Mouse (Mus musculus) forebrain, embryonic 14.5 days (tissue): ENCODE measurements around the gene Zbtb14. TPM values are rescaled to one million over a fixed set of nuclear protein-coding genes. Genes with fewer than 3 reads are reported as not detected.

Experiments used
- ATAC-seq: fragments of 200-750 bp; cut with Nextera tagmentation; 2 replicates; pipeline ENCODE4 v1.8.0; 2017; ENCODE audit warnings: mild to moderate bottlenecking, moderate library complexity
- DNase-seq: peaks from one replicate; pipeline ENCODE4 v3.0.0-alpha.2; 2015; ENCODE audit warnings: low spot score
- H3K27ac ChIP-seq: fragments of 300-500 bp; sonication (generic); 2 replicates; pipeline ENCODE4 v1.5.1; 2014; ENCODE audit warnings: low read depth, mild to moderate bottlenecking, control low read depth, low read length, moderate library complexity
- H3K27me3 ChIP-seq: fragments of 300-500 bp; sonication (generic); replicated peaks from 2 replicates; pipeline ENCODE4 v1.6.1; 2014; ENCODE audit warnings: low read length, control low read depth, mixed read lengths; ENCODE audit not compliant: control insufficient read depth, insufficient read depth
- H3K36me3 ChIP-seq: fragments of 300-500 bp; sonication (generic); 2 replicates; pipeline ENCODE4 v1.6.1; 2014; ENCODE audit warnings: low read length, control low read depth; ENCODE audit not compliant: control insufficient read depth, insufficient read depth
- H3K4me1 ChIP-seq: fragments of 300-500 bp; sonication (generic); 2 replicates; pipeline ENCODE4 v1.6.1; 2014; ENCODE audit warnings: antibody characterized with exemption, low read length, control low read depth; ENCODE audit not compliant: control insufficient read depth, insufficient read depth
- H3K4me2 ChIP-seq: fragments of 300-500 bp; sonication (generic); 2 replicates; pipeline ENCODE4 v1.6.1; 2014; ENCODE audit warnings: mild to moderate bottlenecking, control low read depth, low read length
- H3K4me3 ChIP-seq: fragments of 300-500 bp; sonication (generic); 2 replicates; pipeline ENCODE4 v1.5.1; 2014; ENCODE audit warnings: low read depth, low read length, control low read depth
- H3K9ac ChIP-seq: fragments of 300-500 bp; sonication (generic); 2 replicates; pipeline ENCODE4 v1.6.1; 2014; ENCODE audit warnings: mild to moderate bottlenecking, low read length, control low read depth, moderate library complexity
- H3K9me3 ChIP-seq: fragments of 300-500 bp; sonication (generic); replicated peaks from 2 replicates; pipeline ENCODE4 v1.6.1; 2016; ENCODE audit warnings: low read length, control low read depth, mixed read lengths; ENCODE audit not compliant: control insufficient read depth
- WGBS: fragments of 180-500 bp; shearing (Covaris S2); extraction: QIAGEN DNeasy Blood & Tissue Kit; methylation state at CpG from one replicate; pipeline ENCODE4 v1.1.7; 2014; 5-methylcytosine and 5-hydroxymethylcytosine counted together
- polyA plus RNA-seq: library from polyadenylated mRNA; unstranded; fragments of >200 nt; fragmentation: Nextera tagmentation; extraction: Ambion mirVana; gene quantifications from 2 replicates; pipeline ENCODE4 v1.2.1, GENCODE M21; 2014

Zbtb14 gene
- 29.0 and 29.6 TPM in 2 replicates for polyA plus RNA-seq

DNA sequence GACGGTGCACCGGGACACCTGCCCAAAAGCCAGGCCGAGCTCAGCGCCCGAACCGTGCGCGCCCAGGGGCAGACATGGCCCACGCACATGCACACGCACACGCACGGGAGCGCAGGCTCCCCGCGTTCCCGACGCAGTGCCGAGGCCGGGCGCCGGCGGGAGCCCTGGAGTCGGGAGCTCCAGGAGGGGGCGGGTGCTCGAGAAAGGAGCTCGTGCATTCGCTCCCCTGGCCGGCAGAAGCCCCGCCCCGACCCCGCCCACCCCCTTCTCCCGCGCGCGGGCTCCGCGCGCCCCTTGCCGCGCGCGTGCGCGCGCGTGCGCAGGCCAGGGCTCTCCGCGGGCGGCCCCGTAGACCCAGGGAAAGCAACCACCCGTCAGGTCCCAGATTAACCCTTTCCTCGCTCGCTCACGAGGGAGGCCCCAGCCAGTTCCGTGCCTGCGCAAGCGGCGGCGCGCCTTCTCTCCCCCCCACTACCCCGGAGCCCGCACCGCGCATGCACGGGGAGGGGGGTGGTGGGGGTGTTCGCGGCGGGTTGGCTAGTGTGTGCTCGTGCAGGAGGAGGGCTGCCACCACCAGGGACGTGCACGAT, at the start of gene Zbtb14:
Gene Zbtb14 (plus strand): TSS at position 540 of the 590 bp plus-strand sequence.
- H3K9me3 ChIP-seq: no peaks in the 10 kb centered on the region
- 1% methylated on average over 51 of the region's 72 CpGs for WGBS

DNA sequence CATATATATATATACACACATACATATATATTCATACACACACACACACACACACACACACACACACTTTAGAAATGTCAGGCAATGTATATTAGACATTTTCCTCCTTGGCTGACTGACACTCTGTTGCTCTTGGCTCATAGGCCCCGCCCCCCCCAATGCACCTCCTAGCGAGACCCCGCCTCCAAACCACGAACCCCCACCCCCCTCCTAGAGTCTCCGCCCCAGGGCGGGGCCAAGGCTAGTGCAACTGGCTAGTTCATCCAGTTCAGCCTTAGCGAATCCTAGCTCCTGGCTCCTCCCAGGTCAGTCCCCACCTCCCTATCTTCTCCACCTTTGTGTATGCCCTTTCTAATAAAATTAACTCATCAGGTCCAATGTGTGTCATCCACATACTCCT, 36.8 kb upstream of the Zbtb14 start:
- WGBS: 84% methylated on average over 7 of the region's 7 CpGs
- H3K4me3 ChIP-seq: no peak overlapping the region
- no peak for ATAC-seq
- no peaks in the 10 kb centered on the region for H3K36me3 ChIP-seq
- H3K27ac ChIP-seq: no peak overlapping the region
- DNase-seq: no peak
- no peak overlapping the region for H3K4me2 ChIP-seq
- H3K9ac ChIP-seq: no peak overlapping the region
- no peaks in the 10 kb centered on the region for H3K27me3 ChIP-seq
- H3K4me1 ChIP-seq: no peaks in the 10 kb centered on the region
- H3K9me3 ChIP-seq: no peaks in the 10 kb centered on the region

More for the DNA sequence above, at the start of gene Zbtb14:
- peak within 1 kb of the TSS; percentile 96 for H3K9ac ChIP-seq
- peak within 1 kb of the TSS; percentile 83 for H3K4me3 ChIP-seq
- no peaks in the 10 kb centered on the region for H3K27me3 ChIP-seq
- H3K4me1 ChIP-seq: peaks cover 6% of the 10 kb centered on the region
- peak; percentile 98 for DNase-seq
- H3K27ac ChIP-seq: peak within 1 kb of the TSS; percentile 100
- H3K36me3 ChIP-seq: peaks cover 12% of the 10 kb centered on the region
- peak; percentile 91 for ATAC-seq
- peak within 1 kb of the TSS; percentile 76 for H3K4me2 ChIP-seq

DNA sequence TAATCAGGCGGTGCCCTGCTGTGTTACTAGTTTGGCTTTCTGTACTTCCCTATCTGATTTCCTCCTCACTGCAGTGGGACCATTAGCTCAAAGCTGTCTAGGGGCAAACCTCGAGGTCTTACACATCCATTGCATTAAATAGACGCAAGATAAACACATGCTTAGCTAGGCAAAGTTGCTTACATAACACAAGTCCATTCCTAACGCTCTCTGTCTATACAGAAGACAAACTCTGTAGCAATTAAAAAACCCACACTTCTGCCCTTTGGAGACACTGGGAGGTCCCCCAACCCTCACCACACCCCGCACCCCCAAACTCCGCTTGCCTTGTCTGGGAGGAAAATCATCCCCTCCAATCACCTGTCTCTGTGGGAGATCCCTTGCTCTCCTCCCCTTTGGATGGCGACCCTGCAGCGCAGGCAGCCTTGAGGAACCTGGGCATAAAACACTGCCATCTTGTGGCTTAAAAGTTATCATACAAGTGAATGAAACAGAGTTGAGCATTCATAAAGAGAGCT, 33.8 kb upstream of the Zbtb14 start:
- 25% methylated on average over 8 of the region's 8 CpGs for WGBS
- Histone ChIP-seq H3K27me3 (no peaks in the 10 kb centered on the region), H3K9ac (no peak overlapping the region), H3K36me3 (no peaks in the 10 kb centered on the region), H3K9me3 (no peaks in the 10 kb centered on the region), H3K4me3 (no peak overlapping the region), H3K4me2 (no peak overlapping the region), H3K4me1 (no peaks in the 10 kb centered on the region), H3K27ac (no peak overlapping the region)
- peak; percentile 83 for DNase-seq
- ATAC-seq: peak; percentile 84

DNA sequence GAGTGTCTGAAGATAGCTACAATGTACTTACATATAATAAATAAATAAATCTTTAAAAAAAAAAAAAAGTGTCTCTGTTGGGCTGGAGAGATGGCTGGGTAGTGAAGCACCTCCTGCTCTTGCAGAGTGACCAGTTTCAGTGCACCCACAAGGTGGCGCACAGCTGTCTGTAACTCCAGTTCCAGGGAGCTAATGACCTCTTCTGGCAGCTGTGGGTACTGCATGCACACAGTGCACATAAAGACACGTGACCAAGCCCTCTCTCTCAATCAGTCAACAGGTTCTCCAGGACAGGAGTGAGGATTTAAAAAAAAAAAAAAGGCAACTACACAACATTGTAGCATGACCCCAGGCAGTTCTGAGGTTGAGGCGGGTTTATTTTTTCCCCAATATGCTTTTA, 17.8 kb upstream of the Zbtb14 start:
- WGBS: 81% methylated on average over 3 of the region's 3 CpGs
- Histone ChIP-seq H3K36me3 (no peaks in the 10 kb centered on the region), H3K4me3 (no peak overlapping the region), H3K27me3 (no peaks in the 10 kb centered on the region), H3K9ac (no peak overlapping the region), H3K4me2 (no peak overlapping the region), H3K4me1 (no peaks in the 10 kb centered on the region), H3K9me3 (no peaks in the 10 kb centered on the region), H3K27ac (no peak overlapping the region)
- ATAC-seq (no peak), DNase-seq (peak; percentile 20)

DNA sequence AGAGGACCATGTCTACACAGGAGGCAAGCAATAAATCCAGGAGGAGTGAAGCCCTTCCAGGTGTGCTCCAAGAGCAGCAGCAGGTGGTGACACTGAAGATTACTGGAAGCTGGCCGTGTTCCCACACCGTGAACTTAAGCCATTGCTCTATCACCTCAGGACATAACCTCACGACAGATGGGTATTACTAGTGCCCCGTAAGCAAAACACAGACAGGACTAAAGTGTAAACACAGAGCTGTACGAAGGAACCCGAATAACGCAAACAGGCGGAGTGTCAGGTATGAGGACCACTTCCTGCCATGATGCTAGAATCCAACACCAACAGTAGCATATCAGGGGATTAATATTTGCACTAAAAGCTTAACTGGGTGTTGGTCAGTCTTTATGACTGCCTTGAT, 2.0 kb upstream of the Zbtb14 start:
- WGBS: 93% methylated on average over 8 of the region's 8 CpGs
- DNase-seq (no peak), ATAC-seq (no peak)
- Histone ChIP-seq H3K36me3 (no peaks in the 10 kb centered on the region), H3K9ac (no peak overlapping the region), H3K4me2 (no peak overlapping the region), H3K27ac (no peak overlapping the region), H3K4me1 (peaks cover 6% of the 10 kb centered on the region), H3K4me3 (no peak overlapping the region), H3K9me3 (no peaks in the 10 kb centered on the region), H3K27me3 (no peaks in the 10 kb centered on the region)

DNA sequence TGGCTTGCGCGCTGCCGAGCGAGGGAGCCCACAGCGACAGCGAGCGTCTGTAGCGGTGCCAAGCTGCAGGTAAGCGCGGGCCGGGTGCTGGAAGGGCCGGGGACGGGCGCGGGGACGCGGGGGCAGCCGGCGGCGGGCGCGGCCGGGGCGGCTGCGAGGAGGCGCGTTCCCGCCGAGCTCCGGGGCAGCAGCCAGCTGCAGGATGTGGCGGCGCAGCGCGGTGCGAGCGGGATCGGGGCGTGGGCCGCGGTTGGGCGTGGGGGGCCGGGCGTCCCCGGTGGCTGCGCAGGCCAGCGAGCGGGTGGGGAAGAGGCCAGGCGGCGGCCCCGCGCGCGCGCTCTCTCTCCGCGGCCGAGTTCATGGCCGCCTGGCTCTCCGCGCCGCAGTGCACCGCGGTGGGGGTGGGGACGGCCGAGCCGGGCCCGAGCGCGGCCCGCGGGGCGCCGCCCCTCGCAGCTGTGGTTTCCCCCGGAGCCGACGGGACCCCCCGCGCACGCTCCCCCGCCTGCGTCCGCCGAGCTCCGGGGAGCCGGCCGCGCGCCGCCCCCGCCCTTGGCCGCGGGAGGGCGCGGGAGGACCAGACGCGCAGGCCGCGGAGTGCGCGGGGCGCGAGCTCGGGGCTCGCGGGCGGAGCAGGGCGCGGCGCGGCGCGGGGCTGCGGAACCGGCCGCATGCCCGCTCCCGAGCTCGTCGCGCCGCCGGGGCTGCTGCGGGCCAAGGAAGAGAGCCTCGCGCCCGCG, 521 bp downstream of the Zbtb14 start:
- no peaks in the 10 kb centered on the region for H3K9me3 ChIP-seq
- H3K27ac ChIP-seq: peak overlapping the region; percentile 100
- H3K4me1 ChIP-seq: peaks cover 6% of the 10 kb centered on the region
- H3K9ac ChIP-seq: peak overlapping the region; percentile 96
- H3K4me2 ChIP-seq: peak overlapping the region; percentile 76
- no peaks in the 10 kb centered on the region for H3K27me3 ChIP-seq
- peak overlapping the region; percentile 83 for H3K4me3 ChIP-seq
- peaks cover 19% of the 10 kb centered on the region for H3K36me3 ChIP-seq
- ATAC-seq (peak; percentile 68), DNase-seq (peak; percentile 78)
- WGBS: 1% methylated on average over 66 of the region's 128 CpGs

DNA sequence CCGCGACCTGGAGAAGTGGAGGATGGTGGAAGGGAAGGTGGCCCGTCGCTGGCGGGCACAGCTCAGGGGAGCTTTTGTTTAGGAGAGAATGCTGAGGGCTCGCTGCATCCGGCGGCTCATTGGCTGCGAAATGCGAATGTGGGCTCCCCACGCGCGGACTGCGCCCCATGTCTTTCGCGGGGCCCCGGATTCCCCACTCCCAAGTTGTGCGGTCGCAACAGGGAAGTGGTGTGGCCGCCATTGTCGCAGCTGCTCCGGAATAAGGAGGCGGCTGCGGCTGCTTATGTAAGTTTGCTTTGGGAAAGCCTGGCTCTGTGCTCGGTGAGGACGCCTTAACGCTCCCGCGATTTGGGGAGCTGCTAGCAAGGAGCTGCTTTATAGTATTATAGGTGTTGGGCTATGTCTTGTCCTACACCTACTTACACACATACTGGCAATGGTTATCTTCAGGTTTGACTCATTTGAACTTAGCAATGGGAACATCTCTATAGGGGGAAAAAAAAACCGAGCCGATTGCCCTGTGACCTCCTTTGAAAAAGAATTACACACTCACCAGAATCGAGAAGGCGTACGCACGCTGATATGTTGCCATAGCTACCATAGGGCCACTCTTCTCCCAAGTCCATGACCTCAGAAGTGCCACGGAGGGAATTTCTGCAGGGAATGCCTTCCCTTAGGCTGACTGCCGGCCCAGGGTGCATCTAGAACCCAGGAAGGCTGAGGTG, 1.3 kb downstream of the Zbtb14 start:
- peak overlapping the region; percentile 76 for H3K4me2 ChIP-seq
- DNase-seq (peak; percentile 66), ATAC-seq (peak; percentile 21)
- WGBS: 0% methylated on average over 37 of the region's 37 CpGs
- peak overlapping the region; percentile 83 for H3K4me3 ChIP-seq
- no peaks in the 10 kb centered on the region for H3K27me3 ChIP-seq
- H3K4me1 ChIP-seq: peaks cover 6% of the 10 kb centered on the region
- no peaks in the 10 kb centered on the region for H3K9me3 ChIP-seq
- peak overlapping the region; percentile 100 for H3K27ac ChIP-seq
- peaks cover 20% of the 10 kb centered on the region for H3K36me3 ChIP-seq
- peak overlapping the region; percentile 96 for H3K9ac ChIP-seq

DNA sequence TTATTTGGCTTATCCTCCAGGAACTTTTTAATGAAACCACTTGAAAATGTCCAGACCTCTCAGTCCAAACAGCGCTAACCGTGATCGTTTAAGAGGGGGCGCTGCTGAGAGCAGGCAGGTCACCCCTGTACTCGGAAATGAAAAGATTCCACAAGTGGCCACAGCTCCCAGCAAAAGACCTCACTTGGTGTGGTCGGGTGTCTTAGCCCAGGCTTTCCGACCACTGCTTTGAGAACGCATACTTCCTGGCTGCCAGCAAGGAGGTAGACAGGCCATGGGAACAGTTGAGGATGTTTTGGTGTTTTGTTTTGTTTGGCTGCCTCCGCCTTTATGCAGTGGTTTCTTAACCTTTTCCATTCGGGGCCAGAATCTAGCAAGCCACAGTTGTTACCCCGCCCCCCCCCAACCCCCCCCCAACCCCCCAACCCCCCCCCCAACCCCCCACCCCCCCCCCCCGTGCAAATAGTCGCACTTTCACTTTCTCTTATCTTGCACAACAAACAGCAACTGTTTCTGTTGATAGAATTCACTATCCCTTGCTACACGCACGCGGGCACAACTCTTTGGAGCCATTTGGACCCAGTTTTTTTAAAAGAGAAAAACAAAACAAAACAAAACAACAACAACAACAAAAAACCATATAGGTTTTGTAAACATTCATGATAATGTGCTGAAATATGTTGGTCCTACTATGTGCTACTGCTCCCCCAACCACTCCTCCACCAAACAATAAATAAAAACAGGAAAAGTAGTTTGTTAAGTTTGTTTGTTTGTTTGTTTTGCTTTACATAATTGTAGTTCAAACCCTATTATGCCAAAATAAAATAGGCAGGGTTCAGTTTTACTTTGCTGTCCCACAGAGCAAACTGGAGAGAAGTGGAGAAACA, 13.5 kb downstream of the Zbtb14 start:
- Histone ChIP-seq H3K9me3 (no peaks in the 10 kb centered on the region), H3K9ac (no peak overlapping the region), H3K4me1 (0 out of 2 replicates have a peak, but pooled peaks cover 2% of the 10 kb centered on the region), H3K27me3 (no peaks in the 10 kb centered on the region), H3K4me2 (no peak overlapping the region), H3K27ac (no peak overlapping the region), H3K36me3 (0 out of 2 replicates have a peak, but pooled peaks cover 4% of the 10 kb centered on the region), H3K4me3 (no peak overlapping the region)
- no peak for DNase-seq
- no peak for ATAC-seq
- WGBS: 26% methylated on average over 16 of the region's 16 CpGs
